Mouse (Mus musculus) myocyte (in vitro differentiated cells): ENCODE results near the gene Plekha5. TPM values are rescaled to one million over a fixed set of nuclear protein-coding genes. Genes with fewer than 3 reads are reported as not detected.

Source experiments
- H3K27me3 ChIP-seq: one replicate; pipeline ENCODE4 v1.6.1; 2011; ENCODE audit not compliant: control insufficient read depth, insufficient read depth, insufficient read length
- H3K36me3 ChIP-seq: one replicate; pipeline ENCODE4 v1.6.1; 2011; ENCODE audit not compliant: control insufficient read depth, insufficient read depth
- H3K4me2 ChIP-seq: one replicate; pipeline ENCODE4 v1.6.1; 2011; ENCODE audit warnings: low read depth, control low read depth
- H3K4me3 ChIP-seq: one replicate; pipeline ENCODE4 v1.5.1; 2011; ENCODE audit warnings: mild to moderate bottlenecking, control low read depth, moderate library complexity
- H3K79me2 ChIP-seq: one replicate; pipeline ENCODE4 v1.6.1; 2011; ENCODE audit not compliant: control insufficient read depth, insufficient read depth
- H3ac ChIP-seq: one replicate; pipeline ENCODE4 v1.6.1; 2011; ENCODE audit not compliant: control insufficient read depth, insufficient read length
- CEBPB ChIP-seq: IDR thresholded peaks from 2 replicates; pipeline ENCODE4 v1.6.1; 2011; ENCODE audit warnings: mild to moderate bottlenecking, moderate library complexity; ENCODE audit not compliant: poor library complexity, insufficient read depth, severe bottlenecking
- E2F4 ChIP-seq: IDR thresholded peaks from one replicate; pipeline ENCODE4 v1.6.1; 2011; ENCODE audit warnings: mild to moderate bottlenecking, control low read depth, moderate library complexity; ENCODE audit not compliant: insufficient read depth
- MAX ChIP-seq: IDR thresholded peaks from one replicate; pipeline ENCODE4 v1.6.1; 2011; ENCODE audit warnings: low read depth, mild to moderate bottlenecking, control low read depth
- MYOD1 ChIP-seq, 3 experiments: IDR thresholded peaks; one replicate each; pipeline ENCODE4 v1.6.1; 2011; ENCODE audit warnings: control low read depth in 2 of 3, low read depth in 2 of 3, mild to moderate bottlenecking in 2 of 3, moderate library complexity in 1 of 3; ENCODE audit not compliant: insufficient read length in 2 of 3, control insufficient read depth in 1 of 3
- MYOG ChIP-seq, 3 experiments: IDR thresholded peaks; one replicate each; pipeline ENCODE4 v1.6.1; 2011; ENCODE audit warnings: control low read depth in 2 of 3, low read depth in 2 of 3, mild to moderate bottlenecking in 2 of 3; ENCODE audit not compliant: insufficient read length in 2 of 3, control insufficient read depth in 1 of 3, insufficient read depth in 1 of 3
- POLR2A ChIP-seq: IDR thresholded peaks from one replicate; pipeline ENCODE4 v1.6.1; 2011; ENCODE audit warnings: low read depth, mild to moderate bottlenecking, control low read depth, moderate library complexity; ENCODE audit not compliant: insufficient read length
- POLR2AphosphoS2 ChIP-seq: IDR thresholded peaks from one replicate; pipeline ENCODE4 v1.6.1; 2011; ENCODE audit warnings: low read depth, control low read depth; ENCODE audit not compliant: insufficient read length
- REST ChIP-seq: IDR thresholded peaks from one replicate; pipeline ENCODE4 v1.6.1; 2011; ENCODE audit warnings: mild to moderate bottlenecking, control low read depth, moderate library complexity; ENCODE audit not compliant: insufficient read depth, insufficient read length
- SRF ChIP-seq: IDR thresholded peaks from one replicate; pipeline ENCODE4 v1.6.1; 2011; ENCODE audit warnings: low read depth; ENCODE audit not compliant: control insufficient read depth, insufficient read length
- TCF12 ChIP-seq: IDR thresholded peaks from one replicate; pipeline ENCODE4 v1.6.1; 2011; ENCODE audit warnings: mild to moderate bottlenecking, control low read depth; ENCODE audit not compliant: poor library complexity, insufficient read depth, severe bottlenecking
- TCF3 ChIP-seq: IDR thresholded peaks from one replicate; pipeline ENCODE4 v1.6.1; 2011; ENCODE audit warnings: low read depth, control low read depth; ENCODE audit not compliant: insufficient read length
- USF1 ChIP-seq: IDR thresholded peaks from one replicate; pipeline ENCODE4 v1.6.1; 2011; ENCODE audit warnings: low read depth, mild to moderate bottlenecking, control low read depth, moderate library complexity
- polyA plus RNA-seq: library from polyadenylated mRNA; unstranded; fragments of >200 nt; fragmentation: generic; extraction: Trizol; gene quantifications from one replicate; pipeline ENCODE4 v1.2.1, GENCODE M21; 2012; ENCODE audit warnings: missing spikeins

Plekha5 gene
- polyA plus RNA-seq, 1 experiment: 12.2 TPM

- peaks cover 29% of the 10 kb centered on the region for H3K79me2 ChIP-seq
- H3K36me3 ChIP-seq: peaks cover 49% of the 10 kb centered on the region
- no peak overlapping the region for H3K4me3 ChIP-seq
- no peak overlapping the region for H3ac ChIP-seq
- no peak for TF ChIP-seq CEBPB
- TF ChIP-seq REST: no peak
- TF ChIP-seq MYOG (IDR thresholded peaks at IDR 0.05; ENCODE audit: control insufficient read depth in 1 of 3, insufficient read depth in 1 of 3, insufficient read length in 2 of 3, low read depth in 2 of 3): no peak
- no peak for TF ChIP-seq POLR2AphosphoS2
- no peak for TF ChIP-seq TCF3
- no peak for TF ChIP-seq MYOD1 (IDR thresholded peaks at IDR 0.05; ENCODE audit: control insufficient read depth in 1 of 3, insufficient read length in 2 of 3, low read depth in 2 of 3)
- TF ChIP-seq POLR2A: no peak
- TF ChIP-seq E2F4: no peak
- no peak for TF ChIP-seq SRF
- TF ChIP-seq MAX: no peak
- no peak for TF ChIP-seq TCF12
- TF ChIP-seq USF1: no peak
- no peak overlapping the region for H3K4me2 ChIP-seq
- no peaks in the 10 kb centered on the region for H3K27me3 ChIP-seq
These were observed 218.2 kb downstream of the Plekha5 start for GRCm38 (mm10) chr6:140642010-140642409.

- H3K36me3 ChIP-seq: peaks cover 46% of the 10 kb centered on the region
- H3K4me2 ChIP-seq: no peak overlapping the region
- no peak overlapping the region for H3ac ChIP-seq
- no peak for TF ChIP-seq SRF
- TF ChIP-seq E2F4: no peak
- no peak for TF ChIP-seq MYOG (IDR thresholded peaks at IDR 0.05; ENCODE audit: control insufficient read depth in 1 of 3, insufficient read depth in 1 of 3, insufficient read length in 2 of 3, low read depth in 2 of 3)
- no peak for TF ChIP-seq POLR2AphosphoS2
- no peak for TF ChIP-seq CEBPB
- TF ChIP-seq USF1: no peak
- TF ChIP-seq REST: no peak
- TF ChIP-seq MYOD1 (IDR thresholded peaks at IDR 0.05; ENCODE audit: control insufficient read depth in 1 of 3, insufficient read length in 2 of 3, low read depth in 2 of 3): no peak
- no peak for TF ChIP-seq POLR2A
- TF ChIP-seq MAX: no peak
- TF ChIP-seq TCF3: no peak
- peaks cover 23% of the 10 kb centered on the region for H3K79me2 ChIP-seq
- no peaks in the 10 kb centered on the region for H3K27me3 ChIP-seq
- H3K4me3 ChIP-seq: no peak overlapping the region
These were observed 218.8 kb downstream of the Plekha5 start for GRCm38 (mm10) chr6:140642655-140643054.

GRCm38 (mm10) chr6:140645931-140646330 is 222.1 kb downstream of the Plekha5 start:
- Histone ChIP-seq H3K27me3 (no peaks in the 10 kb centered on the region), H3K4me3 (no peak overlapping the region), H3K36me3 (peaks cover 46% of the 10 kb centered on the region), H3K4me2 (no peak overlapping the region), H3K79me2 (peaks cover 10% of the 10 kb centered on the region), H3ac (no peak overlapping the region)
- TF ChIP-seq MYOD1 (IDR thresholded peaks at IDR 0.05; ENCODE audit: control insufficient read depth in 1 of 3, insufficient read length in 2 of 3, low read depth in 2 of 3) (no peak), REST (no peak), POLR2AphosphoS2 (no peak), CEBPB (no peak), TCF3 (no peak)

Other genes starting within 250 kb of the Plekha5 start
- gene Aebp2, start 198.6 kb downstream of the Plekha5 start, polyA plus RNA-seq: 18.7 TPM